Mouse (Mus musculus) fibroblast of lung, adult 2 months (primary cell): ENCODE results near the gene Serpina5.
A peak's percentile ranks its signal among the peaks of the same experiment; 100 is the strongest.
"Not testable (repeated sequence)": the region's sequence is repeated elsewhere in the genome, so short reads cannot be mapped to it uniquely, and the experiment has no call there.

ENCODE experiments used
- DNase-seq: peaks from one replicate; pipeline ENCODE4 v3.0.0-alpha.2; 2011; ENCODE audit warnings: low read depth

Gene Serpina5

GRCm38 (mm10) chr12:104100768-104101167, at the start of gene Serpina5:
TSS of gene Serpina5 (plus strand) at chr12:104101113.
- no peak for DNase-seq

GRCm38 (mm10) chr12:104053995-104054394, 46.9 kb upstream of the Serpina5 start:
- DNase-seq = no peak

- peak; percentile 95 for DNase-seq
These were observed 45.2 kb upstream of the Serpina5 start for GRCm38 (mm10) chr12:104055755-104056154.

GRCm38 (mm10) chr12:104057050-104057449, 43.9 kb upstream of the Serpina5 start:
- DNase-seq = no peak

GRCm38 (mm10) chr12:104057531-104057930, 43.4 kb upstream of the Serpina5 start:
- no peak for DNase-seq

GRCm38 (mm10) chr12:104060126-104060525, 40.8 kb upstream of the Serpina5 start:
- DNase-seq = no peak

GRCm38 (mm10) chr12:104061862-104062261, 39.1 kb upstream of the Serpina5 start:
- no peak for DNase-seq

- DNase-seq = peak; percentile 73
These were observed 36.4 kb upstream of the Serpina5 start for GRCm38 (mm10) chr12:104064532-104064931.

- DNase-seq = peak; percentile 93
These were observed 35.9 kb upstream of the Serpina5 start for GRCm38 (mm10) chr12:104064996-104065395.

GRCm38 (mm10) chr12:104066241-104066640, 34.7 kb upstream of the Serpina5 start:
- DNase-seq = no peak

GRCm38 (mm10) chr12:104067549-104067948, 33.4 kb upstream of the Serpina5 start:
- peak; percentile 84 for DNase-seq

- DNase-seq = no peak
These were observed 31.3 kb upstream of the Serpina5 start for GRCm38 (mm10) chr12:104069620-104070019.

- DNase-seq = no peak
These were observed 29.2 kb upstream of the Serpina5 start for GRCm38 (mm10) chr12:104071708-104072107.

GRCm38 (mm10) chr12:104072286-104072685, 28.6 kb upstream of the Serpina5 start:
- no peak for DNase-seq

GRCm38 (mm10) chr12:104090119-104090518, 10.8 kb upstream of the Serpina5 start:
- DNase-seq = no peak

- no peak for DNase-seq
These were observed 9.6 kb upstream of the Serpina5 start for GRCm38 (mm10) chr12:104091303-104091702.

GRCm38 (mm10) chr12:104105847-104106246, 4.9 kb downstream of the Serpina5 start:
- no peak for DNase-seq

- no peak for DNase-seq
These were observed 6.0 kb downstream of the Serpina5 start for GRCm38 (mm10) chr12:104106919-104107318.

- DNase-seq = no peak
These were observed 7.6 kb downstream of the Serpina5 start for GRCm38 (mm10) chr12:104108507-104108906.

GRCm38 (mm10) chr12:104112333-104112732, 11.4 kb downstream of the Serpina5 start, which contains the start of gene Serpina3a:
TSS of gene Serpina3a (plus strand) at chr12:104112724.
- DNase-seq = not testable (repeated sequence)

- no peak for DNase-seq
These were observed 14.1 kb downstream of the Serpina5 start for GRCm38 (mm10) chr12:104114921-104115579.

- no peak for DNase-seq
These were observed 22.2 kb downstream of the Serpina5 start for GRCm38 (mm10) chr12:104123097-104123496.

GRCm38 (mm10) chr12:104123996-104124395, 23.1 kb downstream of the Serpina5 start:
- DNase-seq = peak; percentile 37

- no peak for DNase-seq
These were observed 24.2 kb downstream of the Serpina5 start for GRCm38 (mm10) chr12:104125021-104125560.
